Mouse (Mus musculus): ENCODE measurements around the gene Mybpc1. TPM values are rescaled to one million over a fixed set of nuclear protein-coding genes. Genes with fewer than 3 reads are reported as not detected.

Gene Mybpc1
- polyA plus RNA-seq, 1 experiment from 2014 or later, result 4.5 TPM

GRCm38 (mm10) chr10:88507691-88508143 is 97.2 kb downstream of the Mybpc1 start:
- ATAC-seq (replicated peaks; ENCODE audit: insufficient number of reproducible peaks, insufficient read depth, low FRiP score, low read depth), result no peak
- no peaks in the 10 kb centered on the region for H3K27me3 ChIP-seq
- no peak overlapping the region for H3K9ac ChIP-seq
- H3K4me2 ChIP-seq, result no peak overlapping the region
- peaks cover 20% of the 10 kb centered on the region for H3K4me1 ChIP-seq (replicated peaks)
- H3K4me3 ChIP-seq, result no peak overlapping the region
- H3K9me3 ChIP-seq (replicated peaks), result no peaks in the 10 kb centered on the region
- H3K27ac ChIP-seq, result no peak overlapping the region
- no peaks in the 10 kb centered on the region for H3K36me3 ChIP-seq
- WGBS, result 67% methylated on average over 7 of the region's 7 CpGs

- ATAC-seq (replicated peaks; ENCODE audit: insufficient number of reproducible peaks, insufficient read depth, low FRiP score, low read depth), result no peak
- H3K4me2 ChIP-seq, result no peak overlapping the region
- 65% methylated on average over 5 of the region's 5 CpGs for WGBS
- no peak overlapping the region for H3K27ac ChIP-seq
- H3K9ac ChIP-seq, result no peak overlapping the region
- H3K9me3 ChIP-seq (replicated peaks), result no peaks in the 10 kb centered on the region
- peaks cover 22% of the 10 kb centered on the region for H3K4me1 ChIP-seq (replicated peaks)
- no peaks in the 10 kb centered on the region for H3K36me3 ChIP-seq
- H3K4me3 ChIP-seq, result no peak overlapping the region
- H3K27me3 ChIP-seq, result no peaks in the 10 kb centered on the region
Measured at GRCm38 (mm10) chr10:88505256-88505655, 99.7 kb downstream of the Mybpc1 start.

GRCm38 (mm10) chr10:88504481-88504880 is 100.5 kb downstream of the Mybpc1 start:
- H3K4me3 ChIP-seq, result no peak overlapping the region
- no peak for ATAC-seq (replicated peaks; ENCODE audit: insufficient number of reproducible peaks, insufficient read depth, low FRiP score, low read depth)

DNA sequence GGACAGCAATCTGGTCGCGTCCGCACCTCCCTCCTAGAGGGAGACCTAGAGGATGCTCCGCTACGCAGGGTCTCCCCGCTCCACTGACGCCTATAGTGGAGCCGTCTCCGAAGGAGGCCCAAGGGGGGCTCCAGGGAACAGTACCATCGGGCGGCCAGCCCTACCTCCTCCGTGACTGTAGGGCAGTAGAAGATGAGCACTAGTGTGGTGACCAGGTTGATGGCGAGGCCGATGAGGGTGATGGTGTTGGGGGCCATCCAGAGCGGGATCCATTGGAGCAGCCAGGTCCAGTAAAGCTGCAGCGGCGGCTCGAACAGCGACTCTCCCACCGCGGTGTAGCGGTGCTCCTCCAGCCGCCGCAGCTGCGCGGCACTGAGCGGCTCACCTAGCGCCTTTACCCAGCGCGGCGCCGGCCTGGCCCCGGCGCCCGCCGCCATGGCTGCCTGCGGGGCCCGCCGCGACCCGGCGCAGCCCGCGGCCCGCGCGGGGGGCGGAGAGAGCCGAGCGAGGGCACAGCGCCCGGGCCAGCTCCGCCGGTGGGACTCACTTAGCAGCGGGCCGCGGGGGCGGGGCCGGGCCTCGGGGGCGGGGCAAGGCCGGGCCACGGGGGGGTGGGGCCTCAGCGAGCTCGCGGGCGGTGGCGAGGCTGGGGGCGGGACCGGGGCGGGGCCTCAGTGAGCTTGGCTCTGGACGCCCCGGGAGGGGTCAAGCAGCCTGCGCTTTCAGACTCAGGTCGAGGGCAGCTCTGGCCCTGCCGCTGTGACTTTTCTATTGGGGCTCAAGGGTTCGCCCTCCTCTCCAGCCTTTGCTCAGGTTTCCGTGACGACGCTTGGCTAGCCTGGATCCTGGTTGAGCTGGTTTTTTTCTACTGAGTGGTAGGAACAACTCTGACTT is 101.3 kb downstream of the Mybpc1 start, which contains the start of gene Chpt1:
Chpt1 (minus strand) TSS at position 653 of the 894 bp plus-strand sequence.
- H3K9me3 ChIP-seq (replicated peaks), result no peaks in the 10 kb centered on the region
- H3K27ac ChIP-seq, result peak within 1 kb of the TSS; percentile 72
- H3K36me3 ChIP-seq, result no peaks in the 10 kb centered on the region
- peaks cover 22% of the 10 kb centered on the region for H3K4me1 ChIP-seq (replicated peaks)
- 0% methylated on average over 57 of the region's 80 CpGs for WGBS
- H3K27me3 ChIP-seq, result no peaks in the 10 kb centered on the region
- peak; percentile 96 for ATAC-seq (replicated peaks; ENCODE audit: insufficient number of reproducible peaks, insufficient read depth, low FRiP score, low read depth)
- H3K4me2 ChIP-seq, result peak within 1 kb of the TSS; percentile 87
- peak within 1 kb of the TSS; percentile 71 for H3K4me3 ChIP-seq
- peak within 1 kb of the TSS; percentile 85 for H3K9ac ChIP-seq

More at GRCm38 (mm10) chr10:88504481-88504880, 100.5 kb downstream of the Mybpc1 start:
- Histone ChIP-seq H3K9ac (0 out of 2 replicates have a peak overlapping the region, but pooled peaks have one; percentile 45), H3K4me1 (replicated peaks) (peaks cover 22% of the 10 kb centered on the region), H3K4me2 (peak overlapping the region; percentile 87; the same call in 1 of the 2 replicates), H3K9me3 (replicated peaks) (no peaks in the 10 kb centered on the region), H3K27ac (0 out of 2 replicates have a peak overlapping the region, but pooled peaks have one; percentile 22), H3K27me3 (no peaks in the 10 kb centered on the region), H3K36me3 (no peaks in the 10 kb centered on the region)
- 72% methylated on average over 3 of the region's 3 CpGs for WGBS

DNA sequence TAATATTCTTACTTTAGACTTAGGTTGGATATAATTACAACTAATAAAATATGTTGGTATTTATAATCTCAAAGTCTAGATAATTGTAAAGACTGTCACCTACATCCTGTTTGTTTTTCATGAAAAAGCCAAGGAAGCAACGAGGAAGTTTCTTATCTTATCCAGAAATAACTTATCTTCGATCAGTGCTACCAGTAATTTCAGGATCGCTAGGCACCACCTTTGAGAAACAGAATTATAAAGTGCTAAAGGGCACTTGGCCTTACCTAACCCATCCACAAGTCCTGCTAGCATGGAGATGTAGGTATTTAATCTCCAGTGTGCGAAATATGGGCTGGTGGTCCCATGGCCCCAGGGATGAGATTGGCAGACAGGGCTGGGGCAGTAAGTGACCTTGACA is 102.0 kb downstream of the Mybpc1 start:
- H3K9me3 ChIP-seq (replicated peaks), result no peaks in the 10 kb centered on the region
- peak overlapping the region; percentile 71 for H3K4me3 ChIP-seq
- H3K9ac ChIP-seq, result peak overlapping the region; percentile 85
- peaks cover 22% of the 10 kb centered on the region for H3K4me1 ChIP-seq (replicated peaks)
- H3K4me2 ChIP-seq, result peak overlapping the region; percentile 87
- whole genome bisulfite sequencing, result 27% methylated on average over 4 of the region's 4 CpGs
- no peak for ATAC-seq (replicated peaks; ENCODE audit: insufficient number of reproducible peaks, insufficient read depth, low FRiP score, low read depth)
- H3K36me3 ChIP-seq, result no peaks in the 10 kb centered on the region
- H3K27ac ChIP-seq, result peak overlapping the region; percentile 72
- no peaks in the 10 kb centered on the region for H3K27me3 ChIP-seq

- no peak overlapping the region for H3K9ac ChIP-seq
- H3K4me2 ChIP-seq, result peak overlapping the region; percentile 87
- ATAC-seq (replicated peaks; ENCODE audit: insufficient number of reproducible peaks, insufficient read depth, low FRiP score, low read depth), result no peak
- WGBS, result 49% methylated on average over 13 of the region's 13 CpGs
- no peaks in the 10 kb centered on the region for H3K9me3 ChIP-seq (replicated peaks)
- peak overlapping the region; percentile 8; the same call in 1 of the 2 replicates for H3K4me3 ChIP-seq
- H3K36me3 ChIP-seq, result no peaks in the 10 kb centered on the region
- peaks cover 22% of the 10 kb centered on the region for H3K4me1 ChIP-seq (replicated peaks)
- no peak overlapping the region for H3K27ac ChIP-seq
- no peaks in the 10 kb centered on the region for H3K27me3 ChIP-seq
Measured at GRCm38 (mm10) chr10:88501886-88502765, 102.8 kb downstream of the Mybpc1 start.

- Histone ChIP-seq H3K36me3 (no peaks in the 10 kb centered on the region), H3K4me3 (no peak overlapping the region), H3K4me1 (replicated peaks) (peaks cover 22% of the 10 kb centered on the region), H3K9ac (no peak overlapping the region), H3K27me3 (no peaks in the 10 kb centered on the region), H3K27ac (no peak overlapping the region), H3K4me2 (no peak overlapping the region), H3K9me3 (replicated peaks) (no peaks in the 10 kb centered on the region)
- WGBS, result 56% methylated on average over 10 of the region's 10 CpGs
- no peak for ATAC-seq (replicated peaks; ENCODE audit: insufficient number of reproducible peaks, insufficient read depth, low FRiP score, low read depth)
Measured at GRCm38 (mm10) chr10:88501370-88501769, 103.6 kb downstream of the Mybpc1 start.

- Histone ChIP-seq H3K27ac (no peak overlapping the region), H3K9me3 (replicated peaks) (no peaks in the 10 kb centered on the region), H3K36me3 (no peaks in the 10 kb centered on the region), H3K4me3 (no peak overlapping the region), H3K27me3 (no peaks in the 10 kb centered on the region), H3K4me1 (replicated peaks) (peaks cover 22% of the 10 kb centered on the region), H3K9ac (no peak overlapping the region), H3K4me2 (no peak overlapping the region)
- ATAC-seq (replicated peaks; ENCODE audit: insufficient number of reproducible peaks, insufficient read depth, low FRiP score, low read depth), result no peak
- WGBS, result 73% methylated on average over 5 of the region's 5 CpGs
Measured at GRCm38 (mm10) chr10:88499993-88500392, 105.0 kb downstream of the Mybpc1 start.

- Histone ChIP-seq H3K4me3 (no peak overlapping the region), H3K4me2 (no peak overlapping the region), H3K9me3 (replicated peaks) (no peaks in the 10 kb centered on the region), H3K4me1 (replicated peaks) (peaks cover 5% of the 10 kb centered on the region), H3K36me3 (no peaks in the 10 kb centered on the region), H3K27ac (no peak overlapping the region), H3K27me3 (no peaks in the 10 kb centered on the region), H3K9ac (no peak overlapping the region)
- 60% methylated on average over 11 of the region's 11 CpGs for WGBS
- no peak for ATAC-seq (replicated peaks; ENCODE audit: insufficient number of reproducible peaks, insufficient read depth, low FRiP score, low read depth)
Measured at GRCm38 (mm10) chr10:88496864-88497564, 107.9 kb downstream of the Mybpc1 start.

DNA sequence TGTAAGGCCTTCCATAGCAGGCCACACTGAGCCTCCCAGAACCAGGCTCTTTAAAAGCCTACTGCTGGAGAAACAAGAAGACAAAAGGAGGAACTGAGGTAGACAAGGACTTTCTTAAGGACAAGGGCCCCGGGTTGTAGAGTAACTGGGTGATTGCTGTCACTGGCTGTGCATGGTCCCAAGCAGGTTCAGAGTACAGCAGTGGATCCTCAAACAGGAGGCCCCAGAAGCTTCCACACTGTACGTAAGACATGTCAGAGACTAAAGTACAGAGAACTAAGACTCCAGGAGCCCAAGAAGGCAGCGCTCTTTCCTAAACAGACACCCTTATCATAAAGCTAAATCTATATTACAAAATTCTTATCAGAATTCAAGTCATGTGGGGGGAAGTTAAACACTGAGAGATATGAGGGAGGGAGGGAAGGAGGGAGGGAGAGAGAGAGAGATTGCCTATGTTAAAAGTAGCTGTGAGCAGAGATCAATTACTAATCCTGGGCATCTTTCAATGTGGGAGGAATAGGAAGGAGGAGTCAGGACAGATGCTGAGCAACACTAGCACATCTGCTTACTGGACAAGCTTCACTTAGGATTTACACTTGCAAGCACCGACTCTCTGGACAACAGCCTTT is 109.9 kb downstream of the Mybpc1 start:
- ATAC-seq (replicated peaks; ENCODE audit: insufficient number of reproducible peaks, insufficient read depth, low FRiP score, low read depth), result no peak
- H3K27ac ChIP-seq, result no peak overlapping the region
- H3K36me3 ChIP-seq, result no peaks in the 10 kb centered on the region
- no peaks in the 10 kb centered on the region for H3K27me3 ChIP-seq
- H3K4me1 ChIP-seq (replicated peaks), result no peaks in the 10 kb centered on the region
- 74% methylated on average over 4 of the region's 4 CpGs for WGBS
- no peaks in the 10 kb centered on the region for H3K9me3 ChIP-seq (replicated peaks)
- no peak overlapping the region for H3K9ac ChIP-seq
- H3K4me3 ChIP-seq, result no peak overlapping the region
- H3K4me2 ChIP-seq, result no peak overlapping the region

Data from heart, embryonic 15.5 days (tissue).